In genomic region chr11:115393721-115394325, GRCm38 (mm10) we compare ENCODE assay signal across 10 mouse cellular contexts. TPM values are rescaled to one million over a fixed set of nuclear protein-coding genes. Genes with fewer than 3 reads are reported as not detected.
A peak's percentile ranks its signal among the peaks of the same experiment; 100 is the strongest.
DNase-seq lines count a peak whose midpoint lies in the region; ATAC-seq and TF ChIP-seq lines count a peak whose summit lies in the region.
"Had no signal": no experiment of that assay in that cellular context is flagged by ENCODE, and none has a peak within 500 bp of the region (broad histone marks: within the 10 kb centered on the region; RNA-seq: fewer than 3 reads in every experiment).

No protein-coding gene starts in this region.

- ATAC-seq in cerebellum, adult (ENCODE audit: insufficient number of reproducible peaks, low FRiP score, low TSS enrichment) = peak; percentile 67; the same call in 1 of the 2 replicates
- ATAC-seq in lung, embryonic 16.5 days (ENCODE audit: low read depth) = no peak
- 0 out of 2 replicates have a peak, but pooled peaks have one; percentile 27 for ATAC-seq in stomach, postnatal 0 days (ENCODE audit: low FRiP score, low TSS enrichment)

- H3K27ac ChIP-seq in lung, embryonic 16.5 days (ENCODE audit: low read length) = no peak overlapping the region
- no peak overlapping the region for H3K27ac ChIP-seq in limb, embryonic 10.5 days
- no peak overlapping the region for H3K27ac ChIP-seq in stomach, postnatal 0 days (replicated peaks)
- H3K27ac ChIP-seq: macrophage had no signal

- TF ChIP-seq EP300 in stomach, postnatal 0 days (optimal IDR thresholded peaks at IDR 0.05) = no peak

- no peak for TF ChIP-seq CTCF in stomach, postnatal 0 days (IDR thresholded peaks at IDR 0.05; ENCODE audit: low read depth)

- peak overlapping the region; percentile 13 for H3K4me3 ChIP-seq in lung, embryonic 16.5 days (ENCODE audit: low read length)
- H3K4me3 ChIP-seq in limb, embryonic 10.5 days = peak overlapping the region; percentile 19
- H3K4me3 ChIP-seq in stomach, postnatal 0 days (ENCODE audit: low read depth, low read length) = no peak overlapping the region

- H3K9ac ChIP-seq in lung, embryonic 16.5 days (ENCODE audit: low read length) = no peak overlapping the region
- no peak overlapping the region for H3K9ac ChIP-seq in stomach, postnatal 0 days (ENCODE audit: low read length)

- H3K27me3 ChIP-seq in lung, embryonic 16.5 days (ENCODE audit: control insufficient read depth, insufficient read depth, low read depth, low read length) = no peaks in the 10 kb centered on the region
- peaks cover 21% of the 10 kb centered on the region for H3K27me3 ChIP-seq in limb, embryonic 10.5 days (ENCODE audit: low read depth, poor library complexity, severe bottlenecking)
- H3K27me3 ChIP-seq in stomach, postnatal 0 days (ENCODE audit: control insufficient read depth, insufficient read depth, low read length) = no peaks in the 10 kb centered on the region

- H3K9me3 ChIP-seq in lung, embryonic 16.5 days (ENCODE audit: control insufficient read depth, low read length) = no peaks in the 10 kb centered on the region
- H3K9me3 ChIP-seq in limb, embryonic 10.5 days (replicated peaks) = no peaks in the 10 kb centered on the region
- no peaks in the 10 kb centered on the region for H3K9me3 ChIP-seq in stomach, postnatal 0 days (ENCODE audit: control insufficient read depth, low read length)

- WGBS in lung, embryonic 16.5 days = 58% methylated on average over 34 of the region's 34 CpGs
- WGBS in limb, embryonic 10.5 days = 51% methylated on average over 34 of the region's 34 CpGs
- WGBS in stomach, postnatal 0 days = 75% methylated on average over 34 of the region's 34 CpGs

- peaks cover 29% of the 10 kb centered on the region for H3K36me3 ChIP-seq in lung, embryonic 16.5 days (ENCODE audit: control insufficient read depth, insufficient read depth, low read length)
- H3K36me3 ChIP-seq in limb, embryonic 10.5 days = peaks cover 68% of the 10 kb centered on the region
- 0 out of 2 replicates have a peak, but pooled peaks cover 2% of the 10 kb centered on the region for H3K36me3 ChIP-seq in stomach, postnatal 0 days (ENCODE audit: control insufficient read depth, insufficient read depth, low read length)

- no peaks in the 10 kb centered on the region for H3K4me1 ChIP-seq in lung, embryonic 16.5 days (replicated peaks; ENCODE audit: control insufficient read depth, insufficient read depth, low read length)
- H3K4me1 ChIP-seq in limb, embryonic 10.5 days = peaks cover 8% of the 10 kb centered on the region
- H3K4me1 ChIP-seq in stomach, postnatal 0 days (replicated peaks; ENCODE audit: control insufficient read depth, insufficient read depth) = no peaks in the 10 kb centered on the region

- peak overlapping the region; percentile 34; the same call in 1 of the 2 replicates for H3K4me2 ChIP-seq in lung, embryonic 16.5 days (ENCODE audit: low read depth, low read length)
- no peak overlapping the region for H3K4me2 ChIP-seq in stomach, postnatal 0 days (replicated peaks; ENCODE audit: low read depth)

- DNase-seq in cerebellum, postnatal 4 days (ENCODE audit: low spot score in 2 of 2) = no peak
- no peak for DNase-seq in lung, adult 18-20 months
- peak; percentile 32 for DNase-seq in limb, embryonic 10.5 days (ENCODE audit: low spot score)
- DNase-seq in stomach, postnatal 0 days (ENCODE audit: low spot score) = no peak
- no peak for DNase-seq in spleen, postnatal 10 days (ENCODE audit: low spot score in 2 of 2)
- no peak for DNase-seq in layer of hippocampus, postnatal 10 days (ENCODE audit: low spot score in 2 of 2)
- DNase-seq: retina, postnatal 1 day had no signal

RNA-seq across cellular contexts. Expression of gene Mrpl58, which starts 9.7 kb away (rescaled TPM):
- polyA plus RNA-seq in lung, embryonic 16.5 days (2015; fragmentation: Nextera tagmentation; extraction: Ambion mirVana) = 203 and 205 TPM in 2 replicates
- polyA plus RNA-seq in limb, embryonic 10.5 days (2016; fragmentation: Nextera tagmentation; extraction: Ambion mirVana) = 202 and 220 TPM in 2 replicates
- polyA plus RNA-seq in stomach, postnatal 0 days (2015; fragmentation: Nextera tagmentation; extraction: Ambion mirVana) = 138 and 144 TPM in 2 replicates
- total RNA-seq in layer of hippocampus, postnatal 10 days (2021) = 10 to 100 TPM; 86.3 to 96.3 TPM

RNA-seq across cellular contexts. Expression of gene Cdr2l, which starts 12.1 kb away (rescaled TPM):
- 11.5 and 12.0 TPM in 2 replicates for polyA plus RNA-seq in lung, embryonic 16.5 days (2015; fragmentation: Nextera tagmentation; extraction: Ambion mirVana)
- 15.2 and 16.4 TPM in 2 replicates for polyA plus RNA-seq in limb, embryonic 10.5 days (2016; fragmentation: Nextera tagmentation; extraction: Ambion mirVana)
- 3.9 and 4.1 TPM in 2 replicates for polyA plus RNA-seq in stomach, postnatal 0 days (2015; fragmentation: Nextera tagmentation; extraction: Ambion mirVana)
- total RNA-seq in layer of hippocampus, postnatal 10 days (2021) = 10 to 100 TPM; 18.4 to 19.1 TPM
- polyA plus RNA-seq: macrophage had no signal

RNA-seq across cellular contexts. Expression of gene Atp5h, which starts 25.9 kb away (rescaled TPM):
- 822 and 823 TPM in 2 replicates for polyA plus RNA-seq in lung, embryonic 16.5 days (2015; fragmentation: Nextera tagmentation; extraction: Ambion mirVana)
- polyA plus RNA-seq in limb, embryonic 10.5 days (2016; fragmentation: Nextera tagmentation; extraction: Ambion mirVana) = 862 and 900 TPM in 2 replicates
- polyA plus RNA-seq in stomach, postnatal 0 days (2015; fragmentation: Nextera tagmentation; extraction: Ambion mirVana) = 883 and 916 TPM in 2 replicates
- total RNA-seq in layer of hippocampus, postnatal 10 days (2021) = 100 to 1,000 TPM; 406 to 440 TPM

RNA-seq across cellular contexts. Expression of gene Kctd2, which starts 26.1 kb away (rescaled TPM):
- polyA plus RNA-seq in lung, embryonic 16.5 days (2015; fragmentation: Nextera tagmentation; extraction: Ambion mirVana) = 3.4 and 4.3 TPM in 2 replicates
- 13.6 and 18.3 TPM in 2 replicates for polyA plus RNA-seq in limb, embryonic 10.5 days (2016; fragmentation: Nextera tagmentation; extraction: Ambion mirVana)
- polyA plus RNA-seq in stomach, postnatal 0 days (2015; fragmentation: Nextera tagmentation; extraction: Ambion mirVana) = 11.6 and 13.0 TPM in 2 replicates
- total RNA-seq in layer of hippocampus, postnatal 10 days (2021) = 10 to 100 TPM; 57.6 to 66.7 TPM

RNA-seq across cellular contexts. Expression of gene Hid1, which starts 26.3 kb away (rescaled TPM):
- polyA plus RNA-seq in lung, embryonic 16.5 days (2015; fragmentation: Nextera tagmentation; extraction: Ambion mirVana) = 19.1 and 20.2 TPM in 2 replicates
- polyA plus RNA-seq in limb, embryonic 10.5 days (2016; fragmentation: Nextera tagmentation; extraction: Ambion mirVana) = 2.8 and 2.9 TPM in 2 replicates
- polyA plus RNA-seq in stomach, postnatal 0 days (2015; fragmentation: Nextera tagmentation; extraction: Ambion mirVana) = 37.5 and 42.7 TPM in 2 replicates
- 10 to 100 TPM; 78.0 to 79.3 TPM for total RNA-seq in layer of hippocampus, postnatal 10 days (2021)
- polyA plus RNA-seq: macrophage had no signal
